Mouse (Mus musculus) layer of hippocampus, adult 11-12 months (tissue): ENCODE measurements around the gene Crb1.
A peak's percentile ranks its signal among the peaks of the same experiment; 100 is the strongest.
"Not testable (repeated sequence)": the region's sequence is repeated elsewhere in the genome, so short reads cannot be mapped to it uniquely, and the experiment has no call there.

ENCODE experiments used
- DNase-seq: peaks from one replicate; pipeline ENCODE4 v3.0.0; 2022; ENCODE audit warnings: low spot score

The Crb1 gene

GRCm38 (mm10) chr1:139376638-139377286 is at the start of gene Crb1:
Gene Crb1 (minus strand): TSS chr1:139377100.
- no peak for DNase-seq

GRCm38 (mm10) chr1:139425006-139425405 is 48.1 kb upstream of the Crb1 start:
- DNase-seq: no peak

DNA sequence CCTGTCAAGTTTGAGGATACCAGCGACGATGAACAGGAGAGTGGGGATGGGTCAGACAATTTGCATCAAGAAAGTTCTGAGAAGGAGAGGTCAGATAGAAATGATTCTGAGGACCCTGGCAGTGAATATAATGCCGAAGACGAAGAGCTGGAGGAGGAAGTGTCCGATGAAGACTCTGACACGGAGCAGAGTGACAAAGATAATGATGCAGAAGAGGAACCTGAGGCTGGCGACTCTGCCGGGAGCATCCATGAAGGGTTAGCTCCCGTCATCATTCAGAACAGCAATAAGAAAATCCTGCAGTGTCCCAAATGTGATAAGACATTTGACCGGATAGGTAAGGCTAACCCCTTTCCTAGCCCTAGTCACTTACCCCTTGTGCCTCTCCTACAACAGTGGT is 47.0 kb upstream of the Crb1 start:
- no peak for DNase-seq

DNA sequence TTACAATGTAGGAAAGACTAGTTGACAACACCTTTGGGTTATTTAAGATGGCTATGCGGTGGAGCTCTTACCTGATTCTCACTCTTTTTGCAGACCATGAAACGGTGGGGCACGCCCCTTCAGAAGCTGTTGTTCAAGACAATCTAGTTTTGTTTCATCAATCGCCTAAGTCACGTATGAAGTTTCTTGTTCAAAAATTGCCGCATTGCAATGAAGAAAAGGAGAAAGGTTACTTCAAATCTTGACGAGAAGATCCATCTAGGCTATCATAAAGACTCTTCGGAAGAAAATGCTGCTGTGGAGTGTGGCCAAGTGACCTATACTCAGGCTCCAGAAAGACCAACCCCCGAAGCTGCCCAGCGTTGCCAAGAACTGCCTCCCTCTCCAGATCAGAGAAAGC is 46.0 kb upstream of the Crb1 start:
- DNase-seq: no peak

DNA sequence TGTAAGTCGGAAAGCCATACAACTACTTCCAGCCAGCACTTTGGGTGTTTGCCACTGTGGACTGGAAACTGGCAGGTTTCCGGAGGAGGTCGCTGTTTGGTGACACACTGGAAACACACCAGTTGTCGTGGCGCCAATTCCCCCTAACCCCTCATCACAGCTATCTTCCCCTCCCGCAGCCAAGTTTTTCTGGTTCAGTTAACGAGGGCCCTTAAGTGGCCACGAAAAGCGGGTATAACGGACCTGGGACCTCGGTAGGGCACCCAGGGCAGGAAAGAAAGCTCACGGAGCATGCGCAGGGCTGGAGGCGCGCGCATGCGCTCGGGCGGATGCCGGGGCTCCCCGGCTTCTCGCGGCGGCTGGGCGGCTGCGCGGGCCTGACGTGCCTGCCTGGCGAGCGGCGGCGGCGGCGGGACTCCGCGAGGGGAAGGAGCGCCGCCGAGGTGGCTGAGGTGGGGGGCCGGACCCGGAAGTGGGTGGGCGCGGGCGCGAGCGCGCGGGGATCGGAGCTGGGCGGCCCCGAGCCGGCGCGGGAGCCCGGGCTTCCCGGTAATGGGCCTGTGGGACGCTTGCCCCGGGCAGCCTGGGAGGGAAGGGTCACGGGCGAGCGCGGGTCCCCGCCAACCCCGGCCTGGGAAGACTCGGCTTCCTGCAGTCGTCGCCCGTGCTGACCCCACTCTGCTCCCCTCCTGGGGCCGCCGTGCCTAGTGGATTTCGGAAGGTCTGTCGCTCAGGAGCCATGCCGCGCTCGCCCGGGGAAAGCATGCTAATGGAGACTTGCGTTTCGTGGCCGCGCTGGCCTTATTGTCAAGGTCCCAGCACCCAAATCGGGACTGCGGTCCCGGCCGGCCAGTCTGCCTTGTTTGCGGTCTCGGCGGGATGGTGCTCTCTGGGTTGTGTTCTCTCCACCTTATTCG is 45.2 kb upstream of the Crb1 start, which contains the start of gene Zbtb41:
Gene Zbtb41, plus strand, starts transcription at position 414 of the 917 bp plus-strand sequence.
- peak; percentile 88 for DNase-seq

DNA sequence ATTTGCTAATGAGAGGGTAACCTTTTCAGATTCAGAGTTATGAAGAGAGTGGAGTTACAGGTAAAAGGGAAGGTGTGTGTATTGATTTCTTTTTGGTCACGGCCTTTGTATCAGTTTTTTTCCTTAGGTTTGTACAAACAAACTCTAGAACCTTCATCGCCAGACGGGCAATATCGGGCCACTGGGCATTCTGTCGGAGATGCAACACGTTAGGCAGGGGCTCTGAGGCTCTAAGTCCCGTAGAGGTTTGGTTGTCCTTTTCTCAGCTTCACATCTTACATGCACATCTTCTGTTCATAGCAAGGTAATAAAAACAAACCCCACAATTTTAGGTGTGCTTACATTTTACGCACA is 44.6 kb upstream of the Crb1 start:
- no peak for DNase-seq

GRCm38 (mm10) chr1:139413465-139413864 is 36.6 kb upstream of the Crb1 start:
- DNase-seq: no peak

DNA sequence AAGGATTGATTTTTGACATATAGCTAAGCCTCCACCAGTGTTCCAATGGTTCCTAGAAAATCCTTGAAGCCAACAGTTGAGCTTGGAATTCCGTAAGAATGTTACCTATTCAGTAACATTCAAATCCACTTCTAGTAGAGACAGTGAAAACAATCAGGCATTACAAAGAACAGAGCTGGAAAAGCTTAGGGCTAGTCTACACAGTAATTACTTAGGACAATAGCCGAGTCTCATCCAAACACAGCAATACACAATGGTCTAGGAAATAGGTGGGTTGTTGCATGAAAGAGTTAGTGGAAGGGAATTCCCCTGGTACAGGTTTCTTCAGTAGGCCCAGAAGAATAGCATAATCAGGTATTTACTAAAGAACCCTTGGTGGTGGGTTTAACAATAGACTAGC is 35.5 kb upstream of the Crb1 start:
- DNase-seq: not testable (repeated sequence)

DNA sequence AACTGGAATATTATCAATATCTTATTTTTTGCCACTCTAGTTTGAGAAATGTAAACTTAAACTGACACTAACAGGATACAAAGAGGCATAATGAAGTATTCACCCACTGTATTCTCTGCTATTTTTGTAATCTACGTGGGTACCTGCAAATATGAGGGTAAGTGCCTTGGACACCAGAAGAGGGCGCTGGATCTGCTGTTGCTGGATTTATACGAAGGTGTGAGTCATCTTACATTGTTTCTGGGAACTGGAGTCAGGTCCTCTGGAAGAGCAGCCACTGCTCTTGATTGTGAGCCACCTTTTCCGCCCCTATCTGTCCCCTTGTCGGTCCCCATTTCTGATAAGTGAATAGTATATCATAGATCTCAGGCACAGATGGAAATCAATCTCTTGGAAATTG is 30.8 kb upstream of the Crb1 start:
- no peak for DNase-seq

GRCm38 (mm10) chr1:139405766-139406165 is 28.9 kb upstream of the Crb1 start:
- no peak for DNase-seq

- DNase-seq: no peak
Observed at GRCm38 (mm10) chr1:139396589-139396988, 19.7 kb upstream of the Crb1 start.

GRCm38 (mm10) chr1:139391747-139392146 is 14.8 kb upstream of the Crb1 start:
- no peak for DNase-seq

DNA sequence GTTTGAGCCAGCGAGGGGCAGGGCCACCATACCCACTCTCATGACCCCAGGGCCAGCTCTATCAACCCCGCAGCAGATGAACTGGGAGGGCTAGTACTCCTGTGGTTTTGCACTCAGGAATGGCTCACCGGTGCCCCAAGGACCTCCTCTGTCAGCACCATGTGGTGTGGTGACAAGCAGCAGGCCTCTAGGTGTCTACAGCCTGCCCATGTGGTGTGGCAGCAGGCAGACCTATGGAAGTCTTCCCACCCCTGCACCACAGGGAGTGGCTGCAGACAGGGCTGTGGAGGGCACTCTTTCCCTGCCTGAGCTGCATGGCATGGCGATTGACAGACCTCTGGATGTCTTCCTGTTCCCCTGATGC is 2.7 kb upstream of the Crb1 start:
- DNase-seq: no peak

GRCm38 (mm10) chr1:139378861-139379620 is 2.1 kb upstream of the Crb1 start:
- no peak for DNase-seq

DNA sequence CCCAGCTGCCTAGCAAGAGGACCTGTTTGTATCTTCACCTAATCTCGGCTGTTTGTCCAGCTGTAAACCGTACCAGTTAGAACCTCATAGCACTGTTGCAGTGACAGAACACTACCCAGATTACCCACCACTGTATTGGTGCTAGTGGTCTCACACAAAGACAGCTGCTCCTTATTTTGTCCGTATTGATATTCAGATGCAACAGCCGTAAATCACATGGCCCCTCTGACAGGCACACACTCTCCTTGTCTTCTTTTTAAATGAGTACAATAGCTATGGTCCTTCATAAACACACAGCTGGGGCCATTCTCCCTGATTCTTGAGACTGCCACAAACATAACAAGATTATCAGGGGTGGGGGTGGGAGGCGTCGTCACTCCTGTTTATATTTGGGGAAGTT is 1.0 kb downstream of the Crb1 start:
- DNase-seq: no peak

DNA sequence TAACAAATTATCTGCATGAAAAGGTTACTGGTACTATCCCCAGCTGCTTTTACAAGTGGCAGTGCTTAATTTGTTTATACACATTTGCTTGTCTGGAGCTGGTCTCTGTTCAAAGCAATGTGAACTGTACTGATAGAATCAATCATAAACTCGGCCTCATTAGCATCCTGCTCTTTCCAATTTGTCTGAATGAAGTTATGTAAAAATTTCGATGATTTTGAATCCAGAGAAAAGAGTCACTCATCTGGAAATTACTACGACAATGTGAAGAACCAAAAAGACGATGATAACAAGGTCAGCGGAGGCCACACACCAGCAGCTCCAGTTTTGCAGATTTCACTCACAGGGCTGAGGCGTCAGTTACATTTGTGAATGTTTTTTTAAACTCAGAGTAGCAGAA is 5.6 kb downstream of the Crb1 start:
- DNase-seq: no peak

GRCm38 (mm10) chr1:139348566-139348965 is 28.3 kb downstream of the Crb1 start:
- no peak for DNase-seq

- DNase-seq: peak; percentile 21
Observed at GRCm38 (mm10) chr1:139346602-139347371, 30.1 kb downstream of the Crb1 start.

DNA sequence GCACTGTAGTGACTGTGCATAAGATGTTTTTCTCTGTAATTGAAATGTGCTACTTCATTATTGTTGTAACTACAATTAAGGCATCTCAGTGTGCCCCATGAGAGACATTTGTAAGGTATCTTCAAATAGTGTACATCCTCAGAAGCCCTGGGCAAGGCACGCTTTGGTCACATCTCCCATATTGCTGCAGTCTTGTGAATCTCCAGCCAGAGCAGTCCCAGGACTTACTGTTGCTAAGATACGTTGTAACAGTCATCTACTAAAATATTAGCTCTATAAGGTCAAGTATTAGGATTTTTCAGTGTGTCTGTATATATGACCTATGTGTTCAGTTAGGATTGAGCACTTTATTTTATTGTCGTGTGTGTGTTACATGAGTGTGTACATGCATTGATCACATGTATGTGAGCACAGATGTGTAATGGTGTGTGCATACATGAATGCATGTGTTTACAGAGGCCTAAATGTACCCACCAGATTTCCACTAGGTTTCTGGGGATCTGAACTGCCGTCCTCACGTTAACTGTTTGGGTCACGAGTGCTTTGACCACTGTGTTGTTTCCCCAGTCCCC is 30.8 kb downstream of the Crb1 start:
- no peak for DNase-seq

GRCm38 (mm10) chr1:139340178-139340859 is 36.6 kb downstream of the Crb1 start:
- no peak for DNase-seq

GRCm38 (mm10) chr1:139336997-139337396 is 39.9 kb downstream of the Crb1 start:
- no peak for DNase-seq
